Mouse (Mus musculus): ENCODE measurements around the gene Cfap161.

The Cfap161 gene

DNA sequence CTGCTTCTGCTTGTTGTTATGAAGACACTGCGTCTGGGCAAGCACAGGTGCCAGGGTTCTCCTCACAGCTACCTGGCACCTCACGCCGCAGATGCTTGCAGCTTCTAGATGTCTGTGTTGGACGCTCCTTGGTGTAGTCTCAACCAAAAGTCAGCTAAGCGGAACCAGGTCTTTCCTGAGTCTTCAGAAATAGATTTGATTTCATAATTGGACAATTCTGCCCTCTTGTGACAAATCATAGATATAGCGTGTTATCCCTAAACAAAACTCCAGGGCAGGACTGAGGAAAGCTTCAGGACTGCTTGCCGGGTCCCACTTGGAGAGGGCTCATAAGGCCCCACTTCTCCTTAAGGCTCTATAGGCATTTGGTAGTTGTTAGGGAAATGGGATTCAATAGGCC lies 7.8 kb upstream of the Cfap161 start:
- DNase-seq (ENCODE audit: low spot score in 2 of 2), result no peak

DNA sequence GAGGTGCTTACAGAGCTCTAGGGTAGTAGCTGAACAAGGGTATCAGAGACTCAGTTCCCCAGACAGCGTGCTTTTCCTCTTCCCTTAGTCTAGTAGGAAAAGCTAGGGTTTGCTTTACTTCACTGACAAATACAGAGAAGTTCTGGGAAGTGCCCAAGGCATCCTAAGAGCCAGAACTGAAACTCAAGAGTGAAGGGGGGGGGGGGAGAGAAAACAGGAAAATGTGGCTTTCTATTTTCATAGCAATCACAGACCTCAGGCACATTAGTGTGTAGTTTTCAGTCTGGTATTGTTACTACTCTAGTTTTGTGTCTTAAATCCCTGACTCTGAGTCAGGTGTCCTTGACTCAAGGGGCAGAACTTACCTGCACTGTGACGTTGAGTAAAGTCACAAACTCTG lies 7.3 kb upstream of the Cfap161 start:
- no peak for DNase-seq (ENCODE audit: low spot score in 2 of 2)

DNA sequence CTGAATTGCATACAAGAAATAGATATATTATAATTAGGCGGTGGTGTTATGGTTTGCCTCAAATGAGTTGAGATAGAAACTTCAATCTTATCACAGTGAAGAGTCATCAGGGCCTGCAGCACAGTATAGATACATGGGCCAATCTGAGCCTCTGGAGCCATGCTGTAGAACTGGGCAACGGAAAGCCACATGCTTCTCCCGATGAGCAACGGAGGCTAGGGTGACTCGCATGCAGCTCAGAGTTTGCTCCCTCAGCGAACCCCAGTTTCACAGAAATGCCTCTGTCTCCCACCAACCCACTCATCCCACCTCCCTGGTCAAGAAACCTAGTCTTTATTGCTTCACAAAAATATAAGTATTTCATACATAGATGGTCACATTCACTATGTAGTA lies 6.8 kb upstream of the Cfap161 start:
- no peak for DNase-seq (ENCODE audit: low spot score in 2 of 2)

DNA sequence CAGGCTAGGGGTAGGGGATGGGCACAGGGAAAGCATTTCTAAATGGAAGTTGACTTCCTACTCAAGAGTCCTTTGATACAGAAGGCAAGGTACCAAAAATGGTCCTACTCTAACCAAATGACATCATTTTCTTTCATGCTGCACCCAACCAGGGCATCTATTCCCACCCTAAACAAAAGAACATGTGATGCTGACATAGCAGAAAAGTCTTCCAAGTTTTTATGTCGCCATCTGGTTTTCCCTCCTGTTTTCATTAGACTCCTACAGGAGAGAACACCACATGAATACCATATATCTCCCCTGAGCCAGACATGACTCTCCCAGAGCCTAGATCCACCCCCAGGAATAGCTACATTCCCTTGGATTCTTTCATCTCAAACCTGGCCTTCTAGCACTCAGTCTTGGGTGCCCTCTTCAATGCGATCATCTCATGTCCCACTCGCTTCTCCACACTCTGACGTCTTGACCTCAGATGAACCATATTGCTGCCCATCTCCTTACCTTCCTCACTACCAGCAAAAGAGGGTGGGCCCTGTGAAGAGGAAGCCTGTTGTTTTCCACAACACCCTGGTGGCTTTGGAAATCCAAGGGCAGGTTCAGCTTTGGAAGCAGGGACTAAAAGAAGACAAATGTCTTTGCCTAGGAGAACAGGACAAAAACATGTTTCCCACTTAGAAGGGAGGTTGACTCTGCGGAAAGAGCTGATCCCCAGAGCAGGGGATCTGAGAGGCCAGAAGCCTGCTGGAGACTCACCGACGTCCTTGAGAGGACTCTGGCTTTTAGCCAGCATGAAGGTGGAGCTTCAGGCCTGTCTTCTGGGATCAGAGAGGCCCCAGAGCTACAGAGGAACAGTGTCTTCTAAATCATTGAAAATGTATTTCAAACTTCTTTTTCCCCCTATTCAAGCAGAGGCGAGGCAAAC lies 6.1 kb upstream of the Cfap161 start:
- DNase-seq (ENCODE audit: low spot score in 2 of 2), result no peak

GRCm38 (mm10) chr7:83800071-83800470 lies 5.4 kb upstream of the Cfap161 start:
- no peak for DNase-seq (ENCODE audit: low spot score in 2 of 2)

DNA sequence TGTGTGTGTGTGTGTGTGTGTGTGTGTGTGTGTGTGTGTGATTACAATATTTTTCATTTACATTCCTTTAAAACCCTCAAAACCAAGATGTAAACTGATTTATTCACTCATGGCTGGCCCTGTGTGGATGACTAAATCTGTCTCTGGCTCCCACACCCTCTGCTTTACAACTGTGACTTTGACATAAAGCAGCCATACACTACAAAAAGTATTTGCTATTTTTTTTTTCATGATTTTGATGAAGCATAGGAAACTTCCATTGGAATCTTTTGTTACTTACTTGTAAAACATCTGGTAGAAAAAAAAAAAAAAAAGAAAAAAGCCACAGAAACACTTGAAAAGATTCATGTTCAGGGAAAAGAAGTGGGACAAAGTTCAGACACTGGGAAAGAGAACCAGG lies 3.3 kb upstream of the Cfap161 start:
- no peak for DNase-seq (ENCODE audit: low spot score in 2 of 2)

- no peak for DNase-seq (ENCODE audit: low spot score in 2 of 2)
These were observed 1.5 kb upstream of the Cfap161 start for GRCm38 (mm10) chr7:83796177-83796576.

DNA sequence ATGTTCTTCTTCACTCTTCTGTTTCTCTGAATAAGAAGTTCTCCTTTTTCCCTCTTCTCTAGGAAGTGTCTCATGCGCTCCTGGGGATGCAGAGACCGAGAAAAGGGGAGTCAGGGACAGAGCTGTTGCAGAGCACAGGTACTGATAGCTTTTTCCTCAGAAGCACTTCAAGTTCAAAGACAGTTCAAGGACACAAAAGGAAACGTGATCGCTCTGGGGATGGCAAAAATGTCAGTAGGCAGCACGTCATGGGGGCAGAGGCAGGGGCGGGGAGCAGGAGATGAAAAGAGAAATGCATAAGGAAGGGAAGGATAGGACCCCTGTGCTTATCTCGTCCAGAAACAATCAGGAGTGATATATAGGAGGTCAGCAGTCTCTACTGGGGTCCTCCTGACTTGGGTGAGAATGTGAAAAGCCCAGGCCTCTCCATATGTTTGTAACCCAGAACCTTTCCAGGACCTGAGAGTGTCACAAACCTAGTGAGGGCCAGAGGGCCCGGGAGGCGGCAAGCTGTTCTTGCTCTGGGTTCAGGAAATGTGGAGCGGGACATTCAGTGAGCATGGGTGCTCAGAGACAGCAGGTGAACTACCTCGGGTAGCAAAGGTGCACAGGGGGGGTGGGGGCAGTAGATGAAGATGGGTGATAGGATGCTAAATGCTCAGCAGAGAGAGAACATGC lies 535 bp downstream of the Cfap161 start:
- no peak for DNase-seq (ENCODE audit: low spot score in 2 of 2)

GRCm38 (mm10) chr7:83780881-83781280 lies 13.8 kb downstream of the Cfap161 start:
- DNase-seq (ENCODE audit: low spot score in 2 of 2), result no peak

DNA sequence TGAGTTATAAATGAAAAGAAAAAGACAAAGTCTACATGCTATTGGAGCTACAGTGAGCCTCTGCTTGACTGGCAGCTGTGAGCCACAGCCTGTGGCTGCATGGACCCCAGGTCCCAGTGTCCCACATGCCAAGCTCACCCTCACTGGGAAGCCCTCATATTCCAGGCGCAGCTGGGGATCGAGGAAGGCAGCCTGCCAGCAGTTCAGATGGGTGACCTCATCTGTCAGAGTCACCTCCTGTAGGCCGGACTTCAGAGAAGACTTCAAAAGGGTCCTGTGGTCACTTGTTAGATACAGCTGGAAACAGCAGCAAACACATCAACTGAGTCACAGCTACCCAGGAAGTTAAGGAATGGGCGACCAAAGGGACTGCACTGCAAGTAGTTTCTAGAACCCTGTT lies 14.7 kb downstream of the Cfap161 start:
- DNase-seq (ENCODE audit: low spot score in 2 of 2), result no peak

DNA sequence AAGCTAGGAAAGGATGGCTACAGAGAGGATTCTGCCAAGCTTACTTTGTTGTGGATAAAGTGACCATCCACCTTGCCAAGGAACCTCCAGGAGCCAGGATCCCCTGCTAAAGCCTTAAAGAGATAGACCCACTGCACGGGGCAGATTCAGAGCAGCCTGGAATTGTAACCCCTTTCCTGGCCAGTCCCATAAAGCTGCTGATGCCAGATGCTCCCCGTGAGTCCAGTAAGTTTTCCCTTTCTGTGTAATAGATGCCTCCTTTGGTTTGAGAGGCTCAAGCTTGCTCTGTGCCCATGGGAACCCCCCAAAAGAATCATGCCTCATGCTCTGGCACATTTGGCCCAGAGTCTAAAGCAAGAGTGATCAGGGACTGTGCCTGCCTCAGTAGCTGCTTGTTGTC lies 15.7 kb downstream of the Cfap161 start:
- DNase-seq (ENCODE audit: low spot score in 2 of 2), result no peak

DNA sequence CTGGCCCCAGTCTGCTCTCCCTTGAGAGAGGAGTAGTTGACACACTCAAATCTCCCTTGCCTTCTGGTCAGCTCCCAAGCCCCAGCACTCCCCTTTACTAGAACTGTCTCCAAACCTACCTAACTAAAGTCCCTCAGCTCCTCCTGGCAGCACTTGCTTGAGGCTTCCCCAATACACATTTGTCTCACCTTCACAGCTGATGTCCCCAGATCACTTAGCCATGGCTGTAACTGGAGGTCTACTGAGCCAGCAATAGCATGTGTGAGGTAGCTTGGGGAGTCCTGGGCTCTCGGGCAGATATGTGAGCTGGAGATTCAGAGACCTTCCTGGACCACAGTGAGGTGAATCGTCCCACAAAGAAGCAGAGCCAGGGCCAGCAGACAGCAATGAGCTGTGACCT lies 16.2 kb downstream of the Cfap161 start:
- DNase-seq (ENCODE audit: low spot score in 2 of 2), result no peak

DNA sequence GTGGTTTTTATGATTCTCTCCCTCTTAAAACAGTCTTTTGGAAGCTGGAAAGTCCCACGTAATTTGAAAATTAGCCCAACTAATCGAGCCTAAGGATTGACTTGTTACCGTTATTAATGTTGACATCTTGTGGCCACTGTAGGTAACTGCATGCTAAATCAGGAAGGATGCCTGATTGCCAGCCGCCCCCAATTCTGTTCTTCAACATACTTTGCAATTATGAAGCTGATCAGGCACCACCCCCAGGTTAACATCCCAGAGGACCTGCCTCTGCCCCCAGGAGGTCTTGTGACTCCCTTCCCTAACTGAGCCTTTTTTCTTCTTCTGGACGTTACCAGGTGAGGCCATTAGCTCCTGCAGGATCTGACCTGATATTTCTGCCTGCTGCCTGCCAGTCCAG lies 20.0 kb downstream of the Cfap161 start:
- no peak for DNase-seq (ENCODE audit: low spot score in 2 of 2)

DNA sequence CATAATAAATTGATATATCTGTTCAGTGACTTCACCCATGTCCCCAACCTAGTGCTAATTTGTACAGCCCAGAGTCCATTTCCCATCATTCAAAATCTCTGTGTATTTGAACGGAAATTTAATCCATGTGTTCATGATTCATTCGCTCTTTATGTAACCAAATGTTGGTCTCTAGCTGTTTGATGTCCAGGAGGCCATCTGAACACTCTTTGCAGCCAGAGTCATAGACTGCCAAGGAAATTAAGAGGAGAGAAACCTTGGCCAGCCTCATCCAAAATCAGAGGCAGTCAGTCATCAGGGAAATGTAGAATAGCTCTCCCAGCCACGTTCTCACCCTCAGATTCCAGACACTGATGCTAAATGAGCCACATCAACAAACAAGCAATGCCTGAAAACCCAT lies 31.0 kb downstream of the Cfap161 start:
- no peak for DNase-seq (ENCODE audit: low spot score in 2 of 2)

- no peak for DNase-seq (ENCODE audit: low spot score in 2 of 2)
These were observed 32.3 kb downstream of the Cfap161 start for GRCm38 (mm10) chr7:83762336-83762735.

GRCm38 (mm10) chr7:83751055-83751454 lies 43.6 kb downstream of the Cfap161 start:
- no peak for DNase-seq (ENCODE audit: low spot score in 2 of 2)

GRCm38 (mm10) chr7:83748405-83748804 lies 46.3 kb downstream of the Cfap161 start:
- no peak for DNase-seq (ENCODE audit: low spot score in 2 of 2)

GRCm38 (mm10) chr7:83746107-83746687 lies 48.5 kb downstream of the Cfap161 start:
- no peak for DNase-seq (ENCODE audit: low spot score in 2 of 2)

DNA sequence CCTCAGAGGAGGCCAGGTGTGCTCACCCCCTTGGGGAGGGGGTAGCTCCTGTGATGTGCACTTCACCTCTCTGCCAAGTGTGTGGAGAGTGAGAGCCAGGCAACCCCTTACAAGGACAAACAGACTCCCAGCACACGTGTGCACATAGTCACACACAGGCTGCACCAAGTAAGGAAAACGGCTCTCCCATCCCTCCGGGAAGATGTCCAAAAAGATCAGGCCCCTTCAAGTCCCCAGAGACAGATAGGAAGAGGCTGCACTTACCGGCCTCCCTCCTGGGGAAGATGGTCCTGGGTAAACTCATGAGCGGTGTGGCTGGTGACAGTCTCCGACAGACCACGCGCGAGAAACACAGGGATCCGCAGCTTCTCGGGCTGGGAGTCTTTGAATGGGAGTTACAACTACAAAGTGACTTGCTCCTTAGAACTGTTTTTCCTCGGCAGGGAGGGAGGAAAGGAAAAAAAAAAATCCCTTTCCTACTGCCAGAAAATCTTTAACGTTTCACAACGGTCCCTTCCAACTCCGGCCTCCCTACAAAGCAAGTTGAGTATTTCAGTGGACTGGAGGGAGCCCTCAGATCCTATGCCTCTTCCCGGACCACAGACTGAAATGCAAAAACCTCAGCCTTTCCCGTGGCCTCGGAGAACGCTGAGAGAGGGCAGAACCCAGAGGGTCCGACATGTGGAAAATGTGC lies 49.1 kb downstream of the Cfap161 start, which contains the start of gene Il16:
Il16 (minus strand) TSS at position 314 of the 694 bp plus-strand sequence.
- peak in 1 of 2 experiments; percentile 17 for DNase-seq (ENCODE audit: low spot score in 2 of 2)

DNA sequence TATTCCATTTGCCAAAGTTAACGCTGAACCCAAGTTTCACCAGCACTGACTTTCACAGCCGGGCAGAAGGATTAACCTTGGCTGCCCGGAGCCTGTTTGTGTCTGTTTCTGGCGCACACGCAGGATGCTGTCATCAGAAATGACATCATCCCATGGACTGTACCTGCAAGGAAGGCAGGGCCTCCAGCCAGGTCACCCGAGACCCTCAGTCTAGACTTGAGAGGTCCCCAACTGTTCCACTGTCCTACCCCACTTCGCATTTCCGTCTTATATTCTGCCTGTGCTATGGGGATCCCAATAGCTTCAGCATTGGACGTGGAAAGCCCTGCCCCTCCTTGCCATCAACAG lies 49.6 kb downstream of the Cfap161 start:
- DNase-seq (ENCODE audit: low spot score in 2 of 2), result no peak

GRCm38 (mm10) chr7:83744250-83744649 lies 50.4 kb downstream of the Cfap161 start:
- DNase-seq (ENCODE audit: low spot score in 2 of 2), result no peak

DNA sequence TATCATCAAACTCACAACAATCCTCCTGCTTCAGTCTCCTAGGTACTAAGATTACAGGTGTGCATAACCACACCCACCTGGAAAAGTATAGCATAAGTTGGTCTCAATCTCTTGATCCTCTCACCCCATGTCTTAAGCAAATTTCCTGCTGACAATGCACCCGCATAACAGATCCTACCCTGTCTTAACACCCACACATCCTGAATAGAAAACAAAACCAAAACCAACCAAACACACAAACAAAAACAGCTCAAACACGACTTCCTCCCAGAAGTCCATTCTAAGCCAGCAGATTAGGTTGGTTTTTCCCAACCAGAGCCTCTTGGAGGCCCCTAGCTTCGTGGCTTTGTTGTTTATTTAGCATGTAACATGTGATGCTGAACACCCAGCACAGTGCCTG lies 52.0 kb downstream of the Cfap161 start:
- DNase-seq (ENCODE audit: low spot score in 2 of 2), result no peak

Measured in urinary bladder, postnatal 36 days (tissue).